Mouse (Mus musculus) right cerebral cortex, postnatal 14 days (tissue): ENCODE measurements around the gene Timm13.

ENCODE experiments used
- DNase-seq: peaks from one replicate; pipeline ENCODE4 v3.0.0; 2022

Timm13 gene

DNA sequence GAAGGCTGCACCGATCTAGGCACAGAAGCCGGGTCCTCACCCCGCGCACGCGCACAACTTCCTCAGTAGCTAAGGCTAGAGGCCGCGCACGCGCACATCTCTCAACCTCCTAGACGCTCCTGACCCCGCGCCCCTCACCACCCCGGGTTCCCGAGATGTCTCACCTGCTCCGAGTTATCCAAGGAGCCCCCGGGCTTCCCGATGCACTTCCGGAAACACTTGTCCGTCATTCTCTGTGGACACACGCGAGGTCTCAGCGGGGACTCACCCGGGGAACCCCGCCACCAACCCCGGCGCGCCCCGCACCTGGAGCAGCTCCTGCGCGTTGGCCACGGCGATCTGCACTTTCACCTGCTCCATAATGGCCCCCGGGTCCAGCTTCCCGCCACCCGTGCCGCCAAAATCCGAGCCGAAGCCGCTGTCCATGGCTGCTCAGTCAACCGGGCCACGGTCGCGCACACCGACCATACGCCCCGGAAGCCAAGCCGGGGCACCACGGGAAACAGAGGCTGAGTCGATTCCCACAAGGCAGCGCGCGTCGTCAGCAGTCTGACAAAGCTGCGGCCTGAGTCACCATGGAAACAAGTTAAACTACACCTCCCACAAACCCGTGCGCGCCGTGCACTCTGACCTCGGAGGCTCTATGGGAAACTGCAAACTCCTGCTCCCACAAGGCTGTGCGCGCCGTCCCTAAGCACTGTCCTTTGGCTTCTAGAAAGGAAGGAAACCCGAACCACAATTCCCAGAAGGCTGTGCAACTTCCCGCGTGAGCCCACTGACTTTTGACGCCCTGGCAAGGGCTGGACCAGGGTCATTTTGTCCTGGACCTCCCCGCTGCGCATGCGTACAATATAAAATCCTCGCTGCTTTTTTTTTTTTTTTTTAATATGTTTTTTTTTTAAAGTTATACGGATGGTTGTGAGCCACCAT is at the start of gene Timm13:
TSS of gene Timm13 (minus strand) at position 652 of the 930 bp plus-strand sequence.
- peak; percentile 98 for DNase-seq

DNA sequence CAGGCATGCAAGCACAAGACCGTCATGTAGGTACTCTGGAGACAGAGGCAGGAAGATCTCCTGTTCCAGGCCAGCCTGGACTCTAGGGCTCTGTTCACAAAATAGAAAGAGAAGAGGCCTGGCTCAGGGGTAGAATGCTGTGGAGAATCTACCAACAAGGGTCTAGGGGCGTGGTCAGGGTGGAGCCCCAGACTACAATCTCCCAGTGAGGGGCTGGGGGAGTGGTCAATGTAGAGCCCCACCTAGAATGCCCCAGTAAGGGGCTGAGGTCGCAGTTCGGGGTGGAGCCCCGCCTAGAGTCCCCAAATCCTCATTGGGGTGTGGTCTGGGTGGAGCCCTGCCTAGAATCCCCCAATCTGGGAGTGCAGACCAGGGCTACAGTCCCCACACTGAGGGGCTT is 49.5 kb upstream of the Timm13 start:
- no peak for DNase-seq

DNA sequence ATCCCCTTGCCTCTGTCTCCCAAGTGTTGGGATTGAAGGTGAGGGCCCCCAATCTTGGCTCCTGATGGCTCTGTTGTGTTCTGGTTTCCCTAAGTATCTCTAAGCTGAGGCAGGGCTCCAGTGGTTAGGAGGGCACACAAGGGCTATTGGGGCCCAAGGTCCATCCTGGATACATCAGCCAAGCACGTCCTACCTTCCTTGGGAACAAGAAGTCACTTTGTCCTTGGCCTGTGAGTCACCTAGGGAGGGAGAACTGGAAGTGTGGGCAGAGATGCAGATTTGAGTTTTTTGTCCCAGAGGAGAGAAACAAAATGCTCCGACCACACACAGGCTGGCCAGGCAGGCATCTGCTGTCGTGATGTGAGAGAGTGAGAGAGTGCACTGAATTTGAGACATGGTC is 48.3 kb upstream of the Timm13 start:
- no peak for DNase-seq

DNA sequence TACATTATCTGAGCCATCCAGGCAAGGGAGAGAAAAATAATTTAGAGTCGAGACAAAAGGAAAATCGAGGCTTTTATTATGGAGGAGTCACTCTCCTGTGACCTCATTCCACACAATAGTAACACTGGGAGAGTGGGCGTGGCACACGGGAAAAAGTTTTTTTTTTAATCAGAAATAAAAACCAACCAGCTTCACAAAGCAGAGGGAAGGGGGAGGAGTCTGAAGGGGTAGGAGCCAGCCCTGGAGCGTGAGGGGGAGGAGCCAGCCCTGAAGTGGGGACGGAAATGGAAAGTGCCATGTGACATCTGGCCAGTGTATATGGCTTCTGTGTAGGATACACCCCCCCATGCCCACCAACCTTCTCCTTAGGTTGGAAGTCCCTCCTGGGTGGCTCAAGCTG is 47.8 kb upstream of the Timm13 start:
- no peak for DNase-seq

GRCm38 (mm10) chr10:80947802-80948201 is 47.0 kb upstream of the Timm13 start:
- DNase-seq: peak; percentile 35

DNA sequence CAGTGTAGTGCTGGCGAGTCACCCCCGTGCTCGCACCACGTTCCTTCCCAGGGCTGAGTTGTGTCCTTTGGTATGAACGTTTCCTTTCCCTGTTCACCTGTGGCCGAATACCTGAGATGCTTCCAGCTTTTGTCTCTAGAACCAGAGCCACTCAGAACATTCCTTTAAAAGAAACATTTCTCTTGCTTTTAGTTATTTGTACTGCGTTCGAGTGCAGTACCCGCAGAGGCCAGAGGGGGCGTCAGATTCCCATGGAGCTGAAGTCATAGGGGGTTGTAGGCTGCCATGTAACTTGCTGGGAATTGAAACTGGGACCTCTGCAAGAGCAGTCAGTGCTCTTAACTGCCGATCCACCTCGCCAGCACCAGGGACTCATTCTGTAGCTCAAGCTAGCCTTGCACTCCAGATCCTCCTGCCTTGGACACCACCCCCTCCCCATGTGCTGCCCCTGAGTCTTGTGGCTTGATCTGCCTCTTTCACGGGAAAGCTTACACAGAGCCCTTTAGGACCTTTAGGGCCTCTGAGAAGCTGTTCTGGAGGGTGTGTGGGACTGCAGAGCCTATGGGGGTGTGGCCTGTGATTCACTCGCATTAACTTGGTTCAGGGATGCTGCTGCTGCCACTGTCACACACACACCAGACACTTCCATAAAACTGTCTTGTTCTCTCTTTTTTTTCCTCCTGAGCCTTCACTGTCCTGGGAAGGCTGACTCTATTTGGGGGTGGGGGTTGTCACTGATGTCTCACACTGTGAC is 46.1 kb upstream of the Timm13 start:
- no peak for DNase-seq

DNA sequence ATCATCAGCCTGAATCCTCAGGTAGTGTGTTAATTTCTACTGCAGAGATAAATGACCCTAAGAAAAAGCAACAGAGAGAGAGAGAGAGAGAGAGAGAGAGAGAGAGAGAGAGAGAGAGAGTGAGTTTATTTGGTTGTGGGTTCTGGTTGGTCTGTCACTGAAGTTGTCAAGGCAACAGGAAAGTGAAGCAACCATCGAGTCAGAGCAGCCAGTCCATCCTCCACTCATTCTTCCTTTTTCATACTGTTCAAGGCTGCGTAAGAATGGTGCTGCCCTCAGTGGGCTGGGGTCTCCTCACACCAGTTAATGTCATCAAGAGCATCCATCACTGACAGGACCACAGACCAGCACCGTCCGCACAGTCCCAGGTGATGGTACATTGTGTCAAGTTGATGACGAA is 43.5 kb upstream of the Timm13 start:
- no peak for DNase-seq

GRCm38 (mm10) chr10:80943701-80944100 is 42.9 kb upstream of the Timm13 start:
- DNase-seq: no peak

DNA sequence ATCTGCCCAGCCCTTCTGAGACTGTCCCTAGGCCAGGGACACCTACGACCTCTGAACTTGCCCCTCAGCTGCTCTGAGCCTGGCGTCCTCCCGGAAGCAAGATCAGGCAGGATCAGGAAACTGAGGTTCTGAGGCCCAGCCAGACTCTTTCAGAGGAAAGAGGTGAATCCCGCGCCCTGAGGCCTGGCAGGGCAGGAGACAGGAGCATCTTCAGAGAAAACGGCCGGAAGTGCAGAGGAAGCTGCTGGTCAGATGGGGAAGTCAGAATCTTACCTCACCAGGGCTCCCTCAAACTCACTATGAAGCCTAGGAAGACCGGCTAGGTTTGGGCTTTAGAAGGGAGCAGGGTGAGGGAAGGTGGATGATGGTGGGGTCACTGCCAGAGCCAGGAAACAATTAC is 42.1 kb upstream of the Timm13 start:
- DNase-seq: no peak

GRCm38 (mm10) chr10:80940988-80941347 is 40.2 kb upstream of the Timm13 start:
- no peak for DNase-seq

DNA sequence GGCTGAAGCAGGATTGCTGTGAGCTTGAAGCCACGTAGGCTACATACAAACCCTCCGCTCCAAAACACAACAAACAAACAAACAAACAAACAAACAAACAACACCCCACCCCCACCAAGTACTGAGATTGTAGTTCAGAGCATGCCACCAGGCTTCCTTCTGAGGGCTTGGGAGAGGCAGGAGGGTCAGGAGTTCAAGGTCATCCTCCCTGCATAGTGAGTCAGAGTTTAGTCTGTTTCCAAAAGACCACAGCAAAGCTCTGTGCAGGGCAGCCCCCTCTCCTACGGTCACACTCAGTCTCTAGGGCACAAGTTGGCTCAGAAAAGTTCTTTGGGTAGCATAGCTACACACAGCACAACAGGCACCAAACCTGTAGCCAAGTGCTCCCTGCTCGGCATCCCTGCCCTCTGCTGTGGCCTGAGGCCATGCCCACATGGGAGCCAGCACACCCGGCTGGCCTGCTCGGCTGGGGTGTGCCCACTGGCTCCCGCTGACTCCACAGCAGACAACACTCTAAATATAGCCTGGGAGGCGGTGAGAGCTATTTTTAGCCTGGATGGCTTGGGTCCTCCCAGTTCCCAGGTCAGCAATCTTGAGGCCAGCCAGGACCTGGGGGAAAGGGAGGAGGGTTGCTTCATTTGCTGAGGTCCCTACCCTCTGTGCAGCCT is 39.7 kb upstream of the Timm13 start:
- no peak for DNase-seq

GRCm38 (mm10) chr10:80939671-80940070 is 38.9 kb upstream of the Timm13 start:
- peak; percentile 81 for DNase-seq

DNA sequence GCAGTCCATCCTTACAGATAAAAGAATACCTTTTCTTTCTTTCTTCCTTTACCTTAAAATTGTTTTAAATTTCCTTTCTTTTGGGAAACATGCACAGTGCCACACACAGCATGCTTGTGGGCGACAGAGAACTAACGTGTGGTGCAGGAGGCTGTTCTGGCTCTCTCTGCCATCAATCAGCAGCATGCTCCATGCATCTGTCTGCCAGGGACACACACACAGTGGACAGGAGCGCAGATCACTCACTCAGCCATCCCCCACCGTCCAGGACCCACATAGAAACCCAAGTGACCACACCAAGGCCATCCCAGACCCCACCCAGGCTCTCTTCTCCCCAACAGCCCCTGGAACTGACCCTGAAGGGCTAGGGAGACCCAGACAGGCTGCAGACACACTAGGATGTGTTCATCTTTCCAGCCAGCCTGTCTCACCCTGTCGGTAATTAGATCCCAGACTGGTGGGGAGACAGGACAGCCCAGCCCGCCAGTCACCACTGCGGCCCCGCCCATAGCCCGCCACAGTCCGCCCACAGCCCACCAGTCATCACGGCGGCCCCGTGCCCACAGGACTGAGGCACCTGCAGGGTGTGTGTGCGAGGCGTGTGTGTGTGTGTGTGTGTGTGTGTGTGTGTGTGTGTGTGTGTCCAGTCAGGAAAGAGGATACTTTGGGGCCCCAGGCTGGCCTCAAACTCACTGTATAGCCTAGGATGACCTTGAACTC is 38.2 kb upstream of the Timm13 start:
- DNase-seq: peak; percentile 37

- DNase-seq: no peak
These were observed 36.9 kb upstream of the Timm13 start for GRCm38 (mm10) chr10:80937646-80938045.

GRCm38 (mm10) chr10:80936810-80937164 is 36.0 kb upstream of the Timm13 start:
- no peak for DNase-seq

DNA sequence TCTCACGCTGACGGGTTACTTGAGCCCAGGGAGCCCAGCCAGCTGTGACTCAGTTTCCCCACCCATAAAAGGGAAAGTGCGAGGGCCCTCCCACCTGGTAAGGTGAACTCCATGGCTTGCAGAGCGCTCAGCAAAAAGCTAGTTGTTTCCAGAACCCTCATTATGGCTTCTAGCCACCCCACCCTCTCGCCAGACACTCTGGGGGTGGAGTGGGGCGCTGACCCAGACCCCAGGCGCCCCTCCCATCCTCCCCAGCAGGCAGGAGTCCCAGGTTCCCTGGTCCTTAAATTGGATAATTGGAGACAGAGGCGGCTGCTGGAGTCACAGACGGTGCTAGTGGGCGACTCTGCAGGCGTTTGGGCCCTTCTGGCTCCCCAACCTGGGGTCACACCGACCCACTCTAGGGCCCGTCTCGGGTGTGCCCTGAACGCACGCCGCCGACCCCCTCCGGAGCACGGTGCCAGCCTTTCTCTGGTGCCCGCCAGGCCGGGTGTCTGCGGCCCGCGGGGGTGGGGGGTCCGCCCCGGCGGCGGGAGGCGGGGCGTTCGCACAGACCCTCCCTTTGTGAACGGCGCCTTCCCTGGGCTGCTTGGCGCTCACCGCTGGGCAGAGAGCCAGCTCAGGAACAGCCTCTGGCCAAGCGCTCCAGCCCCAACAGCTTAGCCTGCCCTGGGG is 35.5 kb upstream of the Timm13 start:
- peak; percentile 55 for DNase-seq

- no peak for DNase-seq
These were observed 34.9 kb upstream of the Timm13 start for GRCm38 (mm10) chr10:80935698-80936097.

GRCm38 (mm10) chr10:80935241-80935640 is 34.5 kb upstream of the Timm13 start:
- no peak for DNase-seq

GRCm38 (mm10) chr10:80934136-80934985 is 33.6 kb upstream of the Timm13 start:
- no peak for DNase-seq

DNA sequence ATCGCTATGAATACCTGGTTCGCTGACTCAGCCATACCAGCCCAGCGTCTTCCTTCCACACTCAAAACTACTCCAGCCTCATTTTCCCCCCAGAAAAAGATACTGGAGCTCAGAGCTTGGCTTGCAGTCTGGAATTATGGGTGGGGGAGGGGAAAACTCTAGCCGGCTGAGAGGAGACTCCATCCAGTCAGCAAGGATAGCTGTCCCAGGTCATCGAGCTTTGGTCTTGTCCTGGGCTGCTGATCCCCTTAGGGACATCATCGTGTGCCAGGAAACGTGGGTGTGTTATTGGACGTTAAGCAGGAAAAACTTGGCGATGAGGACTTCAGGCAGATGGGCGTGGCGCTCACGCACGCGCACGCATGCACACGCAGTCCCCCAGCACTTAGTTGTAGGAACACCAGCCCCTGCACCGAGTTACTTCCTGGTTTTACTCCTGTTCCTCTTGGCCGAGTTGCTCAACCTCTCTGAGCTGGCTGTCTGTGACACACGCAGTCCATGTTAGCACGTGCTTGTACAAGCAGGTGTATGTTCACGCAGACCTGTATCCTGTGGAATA is 32.7 kb upstream of the Timm13 start:
- DNase-seq: no peak
